Mouse (Mus musculus) embryonic fibroblast, embryonic 13.5 days (primary cell): Measurements from ENCODE around the gene Gsk3b.

ENCODE experiments used
- CTCF ChIP-seq: IDR thresholded peaks from 2 replicates; pipeline ENCODE4 v1.5.1; 2011; ENCODE audit warnings: mild to moderate bottlenecking, control low read depth, low read length, moderate library complexity, borderline replicate concordance; ENCODE audit not compliant: insufficient read depth
- POLR2A ChIP-seq: IDR thresholded peaks from 2 replicates; pipeline ENCODE4 v1.6.1; 2011; ENCODE audit warnings: low read depth, mild to moderate bottlenecking, control low read depth, low read length, moderate library complexity

- TF ChIP-seq CTCF (no peak), POLR2A (no peak)
These were observed 76.2 kb downstream of the Gsk3b start for GRCm38 (mm10) chr16:38164811-38165591.
